Mouse (Mus musculus): ENCODE measurements around the gene Tmem39a.

- TF ChIP-seq POLR2A (IDR thresholded peaks at IDR 0.05; ENCODE audit: borderline replicate concordance, control insufficient read depth, low read depth, low read length) (no peak), CTCF (IDR thresholded peaks at IDR 0.05; ENCODE audit: control insufficient read depth, insufficient read depth, low read length) (no peak)
Measured at GRCm38 (mm10) chr16:38606509-38606908, 48.0 kb downstream of the Tmem39a start.

Data from bone marrow, adult 2 months (tissue).